Mouse (Mus musculus): ENCODE results near the gene Ankrd36. TPM values are rescaled to one million over a fixed set of nuclear protein-coding genes. Genes with fewer than 3 reads are reported as not detected.
"Not testable (repeated sequence)": the region's sequence is repeated elsewhere in the genome, so short reads cannot be mapped to it uniquely, and the experiment has no call there.

Gene Ankrd36
- polyA plus RNA-seq, 1 experiment from 2014 or later, result not detected

DNA sequence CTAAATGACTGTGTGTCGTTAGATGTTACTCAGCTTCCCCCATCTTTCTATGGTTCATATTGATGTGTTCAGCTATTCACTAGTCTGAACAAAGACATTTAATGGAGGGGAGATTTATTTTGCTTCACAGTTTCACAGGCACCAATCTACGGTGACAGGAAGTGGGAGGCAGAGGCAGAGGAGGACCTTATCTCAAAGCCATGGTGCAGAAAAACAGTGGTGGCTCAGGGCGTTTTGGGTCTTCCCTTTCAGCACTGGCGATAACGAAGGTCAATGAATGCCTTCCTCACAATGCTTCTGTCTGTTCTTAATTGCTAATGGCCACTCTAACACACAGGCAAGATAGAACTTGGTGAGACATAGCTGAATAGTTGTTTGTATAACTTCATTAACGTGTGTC is 5.6 kb downstream of the Ankrd36 start:
- no peak overlapping the region for H3K4me2 ChIP-seq (ENCODE audit: low read depth, low read length, severe bottlenecking)
- H3K4me1 ChIP-seq (replicated peaks; ENCODE audit: control insufficient read depth, insufficient read depth, low read length), result no peaks in the 10 kb centered on the region; the same call in 1 of the 2 replicates
- H3K9ac ChIP-seq (ENCODE audit: low read length), result no peak overlapping the region
- 69% methylated on average over 6 of the region's 6 CpGs for WGBS
- no peaks in the 10 kb centered on the region for H3K36me3 ChIP-seq (ENCODE audit: control insufficient read depth, insufficient read depth, low read length)
- no peaks in the 10 kb centered on the region for H3K9me3 ChIP-seq (ENCODE audit: control insufficient read depth, low read length)
- no peak overlapping the region for H3K27ac ChIP-seq (ENCODE audit: low read depth, low read length)
- no peaks in the 10 kb centered on the region; the same call in 1 of the 2 replicates for H3K27me3 ChIP-seq (ENCODE audit: control insufficient read depth, insufficient read depth, low read length)
- no peak overlapping the region for H3K4me3 ChIP-seq (ENCODE audit: low read depth, low read length)
- DNase-seq (ENCODE audit: low spot score), result no peak
- ATAC-seq (replicated peaks; ENCODE audit: low FRiP score), result no peak

- WGBS, result 78% methylated on average over 6 of the region's 6 CpGs
- Histone ChIP-seq H3K4me2 (ENCODE audit: low read depth, low read length, severe bottlenecking) (no peak overlapping the region), H3K4me3 (ENCODE audit: low read depth, low read length) (no peak overlapping the region), H3K27ac (ENCODE audit: low read depth, low read length) (no peak overlapping the region), H3K9me3 (ENCODE audit: control insufficient read depth, low read length) (no peaks in the 10 kb centered on the region), H3K36me3 (ENCODE audit: control insufficient read depth, insufficient read depth, low read length) (no peaks in the 10 kb centered on the region), H3K9ac (ENCODE audit: low read length) (no peak overlapping the region), H3K4me1 (replicated peaks; ENCODE audit: control insufficient read depth, insufficient read depth, low read length) (no peaks in the 10 kb centered on the region), H3K27me3 (ENCODE audit: control insufficient read depth, insufficient read depth, low read length) (no peaks in the 10 kb centered on the region)
- ATAC-seq (replicated peaks; ENCODE audit: low FRiP score) (no peak), DNase-seq (ENCODE audit: low spot score) (no peak)
Measured at GRCm38 (mm10) chr11:5592336-5592735, 22.9 kb downstream of the Ankrd36 start.

DNA sequence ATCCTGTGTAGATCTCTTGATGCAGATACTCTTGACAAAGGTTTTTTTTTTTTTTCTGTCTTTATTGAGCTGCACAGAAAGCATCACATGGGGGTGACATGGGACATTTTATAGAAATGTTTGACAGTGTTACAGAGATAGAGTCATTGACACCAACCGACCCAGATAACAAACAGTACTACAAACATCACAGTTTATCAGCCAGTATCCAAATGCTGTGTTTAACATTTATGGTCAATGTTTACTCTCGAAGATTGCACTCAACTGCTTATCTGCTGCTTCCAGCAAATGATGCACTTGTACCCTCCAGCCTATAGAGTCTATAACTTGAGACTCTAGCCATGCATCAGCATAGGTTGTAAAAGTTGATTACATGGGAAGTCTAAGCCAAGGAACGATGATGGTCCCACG is 25.9 kb downstream of the Ankrd36 start:
- Histone ChIP-seq H3K9ac (ENCODE audit: low read length) (no peak overlapping the region), H3K9me3 (ENCODE audit: control insufficient read depth, low read length) (no peaks in the 10 kb centered on the region), H3K36me3 (ENCODE audit: control insufficient read depth, insufficient read depth, low read length) (no peaks in the 10 kb centered on the region), H3K27ac (ENCODE audit: low read depth, low read length) (no peak overlapping the region), H3K4me2 (ENCODE audit: low read depth, low read length, severe bottlenecking) (no peak overlapping the region), H3K27me3 (ENCODE audit: control insufficient read depth, insufficient read depth, low read length) (no peaks in the 10 kb centered on the region), H3K4me3 (ENCODE audit: low read depth, low read length) (no peak overlapping the region), H3K4me1 (replicated peaks; ENCODE audit: control insufficient read depth, insufficient read depth, low read length) (no peaks in the 10 kb centered on the region)
- DNase-seq (ENCODE audit: low spot score), result no peak
- 92% methylated on average over 4 of the region's 4 CpGs for WGBS
- no peak for ATAC-seq (replicated peaks; ENCODE audit: low FRiP score)

GRCm38 (mm10) chr11:5595792-5596191 is 26.3 kb downstream of the Ankrd36 start:
- 89% methylated on average over 5 of the region's 5 CpGs for WGBS
- Histone ChIP-seq H3K9me3 (ENCODE audit: control insufficient read depth, low read length) (no peaks in the 10 kb centered on the region), H3K9ac (ENCODE audit: low read length) (no peak overlapping the region), H3K27ac (ENCODE audit: low read depth, low read length) (no peak overlapping the region), H3K4me2 (ENCODE audit: low read depth, low read length, severe bottlenecking) (no peak overlapping the region), H3K4me1 (replicated peaks; ENCODE audit: control insufficient read depth, insufficient read depth, low read length) (no peaks in the 10 kb centered on the region), H3K4me3 (ENCODE audit: low read depth, low read length) (no peak overlapping the region), H3K36me3 (ENCODE audit: control insufficient read depth, insufficient read depth, low read length) (no peaks in the 10 kb centered on the region), H3K27me3 (ENCODE audit: control insufficient read depth, insufficient read depth, low read length) (no peaks in the 10 kb centered on the region)
- ATAC-seq (replicated peaks; ENCODE audit: low FRiP score) (no peak), DNase-seq (ENCODE audit: low spot score) (no peak)

GRCm38 (mm10) chr11:5596756-5597155 is 27.3 kb downstream of the Ankrd36 start:
- Histone ChIP-seq H3K9ac (ENCODE audit: low read length) (no peak overlapping the region), H3K4me1 (replicated peaks; ENCODE audit: control insufficient read depth, insufficient read depth, low read length) (no peaks in the 10 kb centered on the region), H3K27ac (ENCODE audit: low read depth, low read length) (no peak overlapping the region), H3K4me3 (ENCODE audit: low read depth, low read length) (no peak overlapping the region), H3K36me3 (ENCODE audit: control insufficient read depth, insufficient read depth, low read length) (no peaks in the 10 kb centered on the region), H3K4me2 (ENCODE audit: low read depth, low read length, severe bottlenecking) (no peak overlapping the region), H3K9me3 (ENCODE audit: control insufficient read depth, low read length) (no peaks in the 10 kb centered on the region), H3K27me3 (ENCODE audit: control insufficient read depth, insufficient read depth, low read length) (no peaks in the 10 kb centered on the region)
- ATAC-seq (replicated peaks; ENCODE audit: low FRiP score), result no peak
- DNase-seq (ENCODE audit: low spot score), result no peak
- WGBS, result 82% methylated on average over 6 of the region's 6 CpGs

DNA sequence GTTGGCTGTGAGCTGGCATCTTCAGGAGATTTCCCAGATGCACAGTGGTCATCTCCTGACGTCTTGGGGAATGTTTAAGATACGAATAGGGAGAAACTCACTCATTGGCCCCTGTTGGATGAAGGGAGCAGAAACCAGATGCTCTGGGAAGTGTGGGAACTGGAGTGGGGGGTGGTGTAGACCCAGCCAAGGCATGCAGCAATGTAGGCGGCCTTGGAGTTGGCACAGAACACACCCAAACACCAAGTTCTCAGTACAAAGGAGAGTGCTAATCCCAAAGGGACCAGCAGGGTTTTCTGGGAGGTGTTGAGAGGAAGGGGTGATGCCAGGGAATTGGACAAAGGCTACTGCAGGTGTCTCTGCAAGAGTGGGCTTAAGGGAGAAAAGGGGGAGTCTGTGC is 35.9 kb downstream of the Ankrd36 start:
- peaks cover under 1% of the 10 kb centered on the region; the same call in 1 of the 2 replicates for H3K9me3 ChIP-seq (ENCODE audit: control insufficient read depth, low read length)
- no peak overlapping the region for H3K27ac ChIP-seq (ENCODE audit: low read depth, low read length)
- no peak overlapping the region for H3K9ac ChIP-seq (ENCODE audit: low read length)
- no peak for ATAC-seq (replicated peaks; ENCODE audit: low FRiP score)
- WGBS, result 86% methylated on average over 3 of the region's 3 CpGs
- H3K36me3 ChIP-seq (ENCODE audit: control insufficient read depth, insufficient read depth, low read length), result no peaks in the 10 kb centered on the region
- no peaks in the 10 kb centered on the region for H3K27me3 ChIP-seq (ENCODE audit: control insufficient read depth, insufficient read depth, low read length)
- H3K4me3 ChIP-seq (ENCODE audit: low read depth, low read length), result no peak overlapping the region
- H3K4me1 ChIP-seq (replicated peaks; ENCODE audit: control insufficient read depth, insufficient read depth, low read length), result no peaks in the 10 kb centered on the region
- H3K4me2 ChIP-seq (ENCODE audit: low read depth, low read length, severe bottlenecking), result no peak overlapping the region
- no peak for DNase-seq (ENCODE audit: low spot score)

GRCm38 (mm10) chr11:5611918-5612317 is 42.4 kb downstream of the Ankrd36 start:
- DNase-seq (ENCODE audit: low spot score); H3K27ac ChIP-seq (ENCODE audit: low read depth, low read length); H3K4me3 ChIP-seq (ENCODE audit: low read depth, low read length); H3K36me3 ChIP-seq (ENCODE audit: control insufficient read depth, insufficient read depth, low read length); H3K9ac ChIP-seq (ENCODE audit: low read length); ATAC-seq (replicated peaks; ENCODE audit: low FRiP score); H3K27me3 ChIP-seq (ENCODE audit: control insufficient read depth, insufficient read depth, low read length); H3K4me1 ChIP-seq (replicated peaks; ENCODE audit: control insufficient read depth, insufficient read depth, low read length); H3K9me3 ChIP-seq (ENCODE audit: control insufficient read depth, low read length); H3K4me2 ChIP-seq (ENCODE audit: low read depth, low read length, severe bottlenecking): not testable (repeated sequence)
- WGBS, result 70% methylated on average over 1 of the region's 1 CpGs

DNA sequence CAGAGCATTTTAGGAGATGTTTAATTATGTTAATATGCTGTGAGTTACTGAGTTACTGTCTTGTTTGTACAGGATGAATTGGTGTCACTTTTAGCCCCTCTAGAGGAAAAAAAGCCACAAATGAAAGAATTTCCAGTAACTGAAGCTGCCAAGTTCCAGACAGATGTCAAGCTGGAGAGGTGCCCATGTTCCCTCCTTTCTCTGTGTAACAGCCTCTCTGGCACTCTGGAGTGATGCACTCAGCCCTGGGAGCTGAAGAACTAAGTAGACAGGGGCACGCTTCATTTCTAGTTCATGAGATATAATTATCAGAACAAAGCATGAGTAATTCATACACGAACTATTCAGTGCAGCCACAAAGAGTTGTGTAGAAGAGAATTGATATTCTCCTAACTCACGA is 45.0 kb downstream of the Ankrd36 start:
- Histone ChIP-seq H3K4me2 (ENCODE audit: low read depth, low read length, severe bottlenecking) (no peak overlapping the region), H3K4me3 (ENCODE audit: low read depth, low read length) (no peak overlapping the region), H3K9ac (ENCODE audit: low read length) (no peak overlapping the region), H3K4me1 (replicated peaks; ENCODE audit: control insufficient read depth, insufficient read depth, low read length) (no peaks in the 10 kb centered on the region), H3K9me3 (ENCODE audit: control insufficient read depth, low read length) (peaks cover 4% of the 10 kb centered on the region; the same call in 1 of the 2 replicates), H3K27me3 (ENCODE audit: control insufficient read depth, insufficient read depth, low read length) (no peaks in the 10 kb centered on the region), H3K36me3 (ENCODE audit: control insufficient read depth, insufficient read depth, low read length) (no peaks in the 10 kb centered on the region), H3K27ac (ENCODE audit: low read depth, low read length) (no peak overlapping the region)
- DNase-seq (ENCODE audit: low spot score) (no peak), ATAC-seq (replicated peaks; ENCODE audit: low FRiP score) (no peak)
- WGBS, result 88% methylated on average over 3 of the region's 3 CpGs

DNA sequence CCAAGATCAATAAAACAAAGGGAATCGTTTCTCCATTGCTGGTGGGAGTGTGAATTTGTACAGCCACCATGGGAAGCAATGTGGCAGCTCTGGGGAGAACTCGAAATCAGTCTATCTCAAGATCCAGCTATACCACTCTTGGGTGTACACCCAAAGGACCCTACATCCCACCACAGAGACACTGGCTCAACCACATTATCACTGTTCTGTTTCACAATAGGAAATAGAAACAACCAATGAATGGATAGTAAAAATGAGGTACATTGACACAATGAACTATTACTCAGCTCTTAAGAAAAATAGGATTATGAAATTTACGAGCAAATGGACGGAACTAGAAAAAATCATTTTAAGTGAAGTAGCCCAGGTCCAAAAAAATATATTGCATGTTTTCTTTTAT is 55.6 kb downstream of the Ankrd36 start:
- H3K4me3 ChIP-seq (ENCODE audit: low read depth, low read length), result no peak overlapping the region
- 86% methylated on average over 4 of the region's 4 CpGs for WGBS
- H3K4me1 ChIP-seq (replicated peaks; ENCODE audit: control insufficient read depth, insufficient read depth, low read length), result no peaks in the 10 kb centered on the region
- no peak overlapping the region for H3K9ac ChIP-seq (ENCODE audit: low read length)
- ATAC-seq (replicated peaks; ENCODE audit: low FRiP score) (no peak), DNase-seq (ENCODE audit: low spot score) (no peak)
- H3K9me3 ChIP-seq (ENCODE audit: control insufficient read depth, low read length), result no peaks in the 10 kb centered on the region
- no peaks in the 10 kb centered on the region for H3K27me3 ChIP-seq (ENCODE audit: control insufficient read depth, insufficient read depth, low read length)
- H3K4me2 ChIP-seq (ENCODE audit: low read depth, low read length, severe bottlenecking), result no peak overlapping the region
- H3K27ac ChIP-seq (ENCODE audit: low read depth, low read length), result no peak overlapping the region
- no peaks in the 10 kb centered on the region for H3K36me3 ChIP-seq (ENCODE audit: control insufficient read depth, insufficient read depth, low read length)
